Mouse (Mus musculus) embryonic facial prominence, embryonic 15.5 days (tissue): ENCODE results near the gene Stra6l. TPM values are rescaled to one million over a fixed set of nuclear protein-coding genes. Genes with fewer than 3 reads are reported as not detected.

Experiments used
- ATAC-seq: fragments of 200-750 bp; cut with Nextera tagmentation; 2 replicates; pipeline ENCODE4 v1.8.0; 2017; ENCODE audit warnings: low read depth, moderate TSS enrichment; ENCODE audit not compliant: insufficient number of reproducible peaks, low FRiP score, low TSS enrichment
- H3K27ac ChIP-seq: fragments of 300-500 bp; sonication (generic); replicated peaks from 2 replicates; pipeline ENCODE4 v1.5.1; 2015; ENCODE audit warnings: mild to moderate bottlenecking, inconsistent platforms
- H3K27me3 ChIP-seq: fragments of 300-500 bp; sonication (generic); 2 replicates; pipeline ENCODE4 v1.6.1; 2015; ENCODE audit warnings: inconsistent platforms
- H3K36me3 ChIP-seq: fragments of 300-500 bp; sonication (generic); 2 replicates; pipeline ENCODE4 v1.6.1; 2015; ENCODE audit warnings: mild to moderate bottlenecking, inconsistent platforms
- H3K4me1 ChIP-seq: fragments of 300-500 bp; sonication (generic); 2 replicates; pipeline ENCODE4 v1.6.1; 2015; ENCODE audit warnings: inconsistent platforms
- H3K4me2 ChIP-seq: fragments of 300-500 bp; sonication (generic); replicated peaks from 2 replicates; pipeline ENCODE4 v1.6.1; 2015; ENCODE audit warnings: mild to moderate bottlenecking, inconsistent platforms
- H3K4me3 ChIP-seq: fragments of 300-500 bp; sonication (generic); replicated peaks from 2 replicates; pipeline ENCODE4 v1.5.1; 2015; ENCODE audit warnings: mild to moderate bottlenecking, inconsistent platforms
- H3K9ac ChIP-seq: fragments of 300-500 bp; sonication (generic); 2 replicates; pipeline ENCODE4 v1.6.1; 2015; ENCODE audit warnings: inconsistent platforms
- H3K9me3 ChIP-seq: fragments of 300-500 bp; sonication (generic); replicated peaks from 2 replicates; pipeline ENCODE4 v1.6.1; 2016; ENCODE audit warnings: inconsistent platforms
- WGBS: fragments of 180-500 bp; shearing (Covaris S2); methylation state at CpG from one replicate; pipeline ENCODE4 v1.1.7; 2015; 5-methylcytosine and 5-hydroxymethylcytosine counted together
- polyA plus RNA-seq: library from polyadenylated mRNA; unstranded; fragments of >200 nt; fragmentation: Nextera tagmentation; extraction: Ambion mirVana; gene quantifications from 2 replicates; pipeline ENCODE4 v1.2.1, GENCODE M21; 2015

Gene Stra6l
- polyA plus RNA-seq, 1 experiment from 2014 or later = 0.23 TPM

DNA sequence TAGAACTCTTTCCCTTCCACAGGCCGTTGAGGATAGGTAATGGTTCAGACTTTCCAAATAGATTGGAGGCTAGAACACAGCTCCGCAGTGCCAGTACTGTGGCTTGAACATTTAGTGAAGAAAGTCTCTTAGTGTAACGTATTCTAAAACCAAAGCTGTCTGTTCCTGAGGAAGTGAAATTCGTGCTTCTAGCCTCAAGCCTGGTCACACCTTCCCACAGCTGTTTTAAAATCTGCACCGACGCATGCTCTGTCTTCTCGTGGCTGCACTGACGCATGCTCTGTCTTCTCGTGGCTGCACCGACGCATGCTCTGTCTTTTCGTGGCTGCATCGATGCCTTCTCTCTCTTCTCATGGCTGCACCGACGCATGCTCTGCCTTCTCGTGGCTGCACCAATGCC is 34.8 kb downstream of the Stra6l start:
- no peaks in the 10 kb centered on the region for H3K27me3 ChIP-seq
- H3K4me2 ChIP-seq = no peak overlapping the region
- H3K4me3 ChIP-seq = no peak overlapping the region
- no peak for ATAC-seq
- H3K27ac ChIP-seq = no peak overlapping the region
- 91% methylated on average over 16 of the region's 16 CpGs for WGBS
- no peaks in the 10 kb centered on the region for H3K4me1 ChIP-seq
- H3K36me3 ChIP-seq = no peaks in the 10 kb centered on the region
- H3K9ac ChIP-seq = no peak overlapping the region
- no peaks in the 10 kb centered on the region for H3K9me3 ChIP-seq

DNA sequence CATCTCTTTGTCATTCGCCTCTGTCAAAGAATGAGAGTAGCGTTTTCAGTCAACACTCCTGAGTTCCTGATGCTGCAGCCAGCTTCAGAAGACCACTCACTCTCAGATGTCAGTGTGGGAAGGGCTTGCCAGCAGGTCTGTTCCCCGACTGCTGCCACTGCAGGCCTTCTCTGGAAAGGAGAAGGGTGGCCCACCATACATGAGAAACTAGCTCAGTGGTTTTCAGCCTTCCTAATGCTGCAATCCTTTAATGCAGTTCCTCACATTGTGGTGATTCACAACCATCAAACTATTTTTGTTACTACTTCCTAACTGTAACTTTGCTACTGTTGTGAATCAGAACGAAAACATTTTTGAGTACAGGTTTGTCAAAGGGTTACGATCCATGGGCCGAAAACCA is 41.0 kb downstream of the Stra6l start:
- H3K27ac ChIP-seq = no peak overlapping the region
- no peaks in the 10 kb centered on the region for H3K36me3 ChIP-seq
- 61% methylated on average over 6 of the region's 6 CpGs for WGBS

DNA sequence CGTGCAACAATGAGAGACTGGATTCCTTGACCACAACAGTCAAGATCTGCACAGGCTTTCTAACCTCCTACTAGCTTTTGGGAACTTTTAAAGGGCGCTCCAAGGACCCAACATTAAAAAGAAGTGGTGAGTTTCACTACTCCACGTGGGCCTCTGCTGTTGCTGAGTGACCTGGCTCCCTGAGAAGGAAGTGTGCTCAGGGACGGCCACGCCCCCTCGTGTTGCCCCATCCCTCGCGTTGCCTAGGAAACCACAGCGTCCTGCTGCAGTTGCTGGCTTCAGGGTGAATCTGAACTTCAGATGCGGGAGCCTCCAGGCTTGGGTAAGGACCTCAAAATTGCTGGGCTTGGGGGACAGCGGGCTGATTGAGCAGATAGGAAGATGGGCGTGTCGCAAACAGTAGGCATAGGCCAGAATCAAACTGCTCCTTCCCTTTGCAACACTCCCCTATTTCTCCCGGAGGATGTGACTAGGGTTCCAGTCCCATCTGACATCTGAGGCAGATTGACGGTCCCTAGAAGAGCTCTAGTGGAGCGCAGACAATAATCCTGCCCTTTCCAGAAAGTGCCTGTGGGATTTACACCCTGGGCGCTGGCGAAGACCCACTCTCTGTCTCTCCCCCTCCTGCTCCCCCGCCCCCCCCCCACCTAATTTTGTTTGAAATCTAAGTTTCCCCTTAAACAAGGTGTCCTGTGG is 41.8 kb downstream of the Stra6l start, which contains the start of gene Ccdc180:
TSS of gene Ccdc180 (plus strand) at position 238 of the 696 bp plus-strand sequence.
- no peaks in the 10 kb centered on the region for H3K9me3 ChIP-seq
- no peak within 1 kb of the TSS for H3K9ac ChIP-seq
- peak within 1 kb of the TSS; percentile 29 for H3K4me2 ChIP-seq
- ATAC-seq = peak; percentile 39; the same call in 1 of the 2 replicates
- no peaks in the 10 kb centered on the region for H3K36me3 ChIP-seq
- 12% methylated on average over 19 of the region's 19 CpGs for WGBS
- peaks cover 7% of the 10 kb centered on the region for H3K4me1 ChIP-seq
- H3K27me3 ChIP-seq = no peaks in the 10 kb centered on the region
- H3K4me3 ChIP-seq = no peak within 1 kb of the TSS
- no peak within 1 kb of the TSS for H3K27ac ChIP-seq

More for the DNA sequence above, 41.0 kb downstream of the Stra6l start:
- peaks cover 7% of the 10 kb centered on the region for H3K4me1 ChIP-seq
- H3K4me3 ChIP-seq = no peak overlapping the region
- H3K9ac ChIP-seq = no peak overlapping the region
- no peaks in the 10 kb centered on the region for H3K27me3 ChIP-seq
- ATAC-seq = no peak
- no peak overlapping the region for H3K4me2 ChIP-seq
- H3K9me3 ChIP-seq = no peaks in the 10 kb centered on the region

DNA sequence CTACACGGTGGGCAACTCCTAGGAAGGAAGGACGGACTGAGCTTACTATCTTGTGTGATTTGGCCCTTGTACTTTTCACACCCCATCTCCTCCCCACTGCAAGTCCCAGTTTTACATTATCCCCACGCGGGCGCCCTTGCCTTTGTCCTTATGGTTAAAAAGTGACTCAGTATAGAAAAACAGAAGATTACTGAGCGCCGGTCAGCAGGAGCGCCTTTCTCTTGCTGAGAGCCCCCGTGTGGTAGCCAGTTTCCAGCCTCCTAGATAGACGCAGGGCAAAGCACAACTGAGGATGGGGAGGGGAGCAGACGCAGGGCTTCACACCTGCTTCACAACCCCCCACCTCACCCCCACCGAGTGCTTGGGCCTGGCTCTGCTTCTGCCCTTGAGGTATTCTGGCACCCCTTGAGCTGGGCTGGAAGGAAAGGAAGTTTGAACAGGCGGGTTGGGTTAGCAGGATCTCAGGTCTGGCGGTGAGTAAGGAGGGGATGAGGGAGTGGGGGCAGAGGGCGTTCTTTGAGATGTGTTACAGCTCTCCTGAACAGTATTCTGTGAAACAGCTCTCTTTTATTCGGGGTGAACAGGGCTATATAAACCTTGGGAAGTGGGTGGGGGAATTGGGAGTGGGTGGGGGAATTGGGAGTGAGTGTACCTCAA is 48.1 kb downstream of the Stra6l start:
- Histone ChIP-seq H3K4me1 (peaks cover 4% of the 10 kb centered on the region; the same call in 1 of the 2 replicates), H3K36me3 (no peaks in the 10 kb centered on the region), H3K9me3 (no peaks in the 10 kb centered on the region), H3K4me2 (no peak overlapping the region), H3K4me3 (no peak overlapping the region), H3K9ac (no peak overlapping the region), H3K27me3 (no peaks in the 10 kb centered on the region), H3K27ac (no peak overlapping the region)
- ATAC-seq = no peak
- 16% methylated on average over 16 of the region's 16 CpGs for WGBS

DNA sequence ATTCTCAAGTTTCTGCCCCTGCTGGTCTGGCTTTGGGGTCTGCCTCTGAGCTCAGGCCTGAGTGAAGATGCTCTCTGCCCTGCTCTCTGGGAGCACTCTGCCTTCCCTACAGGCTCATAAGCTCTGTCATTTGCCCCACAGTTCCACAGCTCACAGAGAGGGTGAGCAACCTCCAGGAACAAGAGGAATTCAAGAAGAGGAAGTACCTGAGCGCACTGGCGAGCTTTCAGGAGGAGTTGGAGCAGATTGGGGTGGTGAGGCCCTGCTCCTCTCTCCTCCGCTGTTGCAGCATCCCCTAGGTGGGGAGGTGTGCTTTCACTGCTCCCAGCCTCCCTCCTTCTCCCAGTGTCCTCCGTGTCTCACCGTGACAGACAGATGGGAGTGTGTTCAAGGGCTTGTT is 49.9 kb downstream of the Stra6l start:
- Histone ChIP-seq H3K4me2 (no peak overlapping the region), H3K27ac (no peak overlapping the region), H3K9ac (no peak overlapping the region), H3K36me3 (no peaks in the 10 kb centered on the region), H3K27me3 (no peaks in the 10 kb centered on the region), H3K4me3 (no peak overlapping the region), H3K9me3 (no peaks in the 10 kb centered on the region), H3K4me1 (peaks cover 4% of the 10 kb centered on the region; the same call in 1 of the 2 replicates)
- ATAC-seq = no peak
- 42% methylated on average over 5 of the region's 5 CpGs for WGBS

DNA sequence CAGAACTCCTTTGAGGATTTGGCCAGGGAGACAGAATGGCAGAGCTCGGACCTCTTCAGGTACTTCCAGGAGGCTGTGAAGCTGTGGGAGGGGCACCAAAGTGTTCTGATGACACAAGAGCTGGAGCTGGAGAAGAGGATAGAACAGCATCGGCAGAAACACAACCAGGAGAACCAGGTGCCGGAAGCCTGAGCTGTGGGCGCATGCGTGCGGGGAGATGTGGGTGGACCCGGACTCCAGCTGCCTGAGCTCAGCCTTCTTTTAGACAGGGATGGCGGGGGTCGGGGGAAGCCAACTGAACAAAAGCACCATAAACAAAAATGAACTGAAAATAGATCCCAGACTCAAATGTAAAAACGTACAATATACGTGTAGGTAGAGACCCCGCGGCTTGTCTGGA is 60.8 kb downstream of the Stra6l start:
- no peak overlapping the region for H3K4me3 ChIP-seq
- H3K27ac ChIP-seq = no peak overlapping the region
- H3K4me2 ChIP-seq = no peak overlapping the region
- H3K36me3 ChIP-seq = no peaks in the 10 kb centered on the region
- ATAC-seq = no peak
- no peaks in the 10 kb centered on the region for H3K4me1 ChIP-seq
- WGBS = 86% methylated on average over 13 of the region's 13 CpGs
- H3K27me3 ChIP-seq = no peaks in the 10 kb centered on the region
- no peak overlapping the region for H3K9ac ChIP-seq
- H3K9me3 ChIP-seq = no peaks in the 10 kb centered on the region

DNA sequence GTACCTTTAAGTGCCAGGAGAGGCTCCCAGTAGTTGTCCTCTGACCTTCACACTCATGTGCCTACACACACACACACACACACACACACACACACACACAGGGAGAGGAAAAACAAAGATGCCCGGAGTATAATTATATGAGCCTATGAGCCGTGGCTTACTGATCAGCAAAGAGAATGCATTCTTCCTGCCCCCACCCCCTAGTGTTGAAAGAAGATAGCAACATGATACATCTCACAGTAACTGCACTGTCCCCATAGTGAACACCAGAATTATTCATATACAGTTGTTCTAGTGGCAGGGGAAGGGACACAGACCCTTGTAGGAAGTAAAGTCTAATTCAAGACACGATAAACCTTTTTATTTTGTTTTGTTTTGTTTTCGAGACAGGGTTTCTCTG is 61.5 kb downstream of the Stra6l start:
- no peak overlapping the region for H3K4me2 ChIP-seq
- no peak overlapping the region for H3K4me3 ChIP-seq
- H3K9ac ChIP-seq = no peak overlapping the region
- ATAC-seq = no peak
- H3K27me3 ChIP-seq = no peaks in the 10 kb centered on the region
- 61% methylated on average over 4 of the region's 4 CpGs for WGBS
- H3K27ac ChIP-seq = no peak overlapping the region
- no peaks in the 10 kb centered on the region for H3K4me1 ChIP-seq
- H3K36me3 ChIP-seq = no peaks in the 10 kb centered on the region
- H3K9me3 ChIP-seq = no peaks in the 10 kb centered on the region

DNA sequence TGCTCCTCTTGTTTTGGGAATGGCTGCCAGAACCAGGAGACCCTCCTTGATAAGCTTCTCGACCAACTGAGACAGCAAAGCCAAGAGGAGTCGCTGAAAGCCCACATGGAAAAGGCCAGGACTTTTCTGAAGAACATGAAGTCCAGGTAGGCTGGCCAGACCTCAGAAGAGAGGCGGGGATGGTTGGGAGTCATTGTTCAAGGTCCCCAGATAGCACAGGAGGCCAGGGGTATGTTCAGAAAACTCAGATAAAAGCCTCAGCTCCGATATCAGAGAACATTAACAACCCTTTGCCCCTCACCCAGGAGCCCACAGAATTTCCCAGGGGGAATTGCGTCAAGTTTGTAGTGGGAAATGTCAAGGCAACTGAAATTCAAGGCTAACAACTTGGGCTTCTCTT is 62.8 kb downstream of the Stra6l start:
- Histone ChIP-seq H3K36me3 (no peaks in the 10 kb centered on the region), H3K27me3 (no peaks in the 10 kb centered on the region), H3K4me3 (no peak overlapping the region), H3K27ac (no peak overlapping the region), H3K4me1 (no peaks in the 10 kb centered on the region), H3K9ac (no peak overlapping the region), H3K4me2 (no peak overlapping the region), H3K9me3 (no peaks in the 10 kb centered on the region)
- WGBS = 74% methylated on average over 5 of the region's 5 CpGs
- no peak for ATAC-seq

DNA sequence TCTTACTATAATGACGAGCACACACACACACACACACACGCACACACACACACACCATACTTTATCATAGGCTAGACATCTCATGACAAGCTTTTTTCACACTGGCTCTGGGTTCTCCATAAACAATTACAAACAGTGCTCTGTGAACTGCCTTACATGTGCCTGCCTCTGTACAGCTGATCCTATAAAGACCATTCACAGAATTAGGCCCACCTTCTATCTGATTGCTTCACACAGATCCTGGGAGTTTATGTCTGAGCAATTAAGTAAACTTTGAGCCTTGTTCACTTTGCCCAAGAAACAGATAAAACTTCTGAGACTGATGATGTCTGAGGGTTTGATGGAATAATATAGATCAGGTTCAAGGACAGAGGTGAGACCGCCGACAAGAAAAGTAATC is 63.4 kb downstream of the Stra6l start:
- no peak for ATAC-seq
- H3K9ac ChIP-seq = no peak overlapping the region
- H3K27ac ChIP-seq = no peak overlapping the region
- 81% methylated on average over 4 of the region's 4 CpGs for WGBS
- no peak overlapping the region for H3K4me3 ChIP-seq
- H3K9me3 ChIP-seq = no peaks in the 10 kb centered on the region
- H3K4me1 ChIP-seq = no peaks in the 10 kb centered on the region
- no peaks in the 10 kb centered on the region for H3K36me3 ChIP-seq
- H3K27me3 ChIP-seq = no peaks in the 10 kb centered on the region
- no peak overlapping the region for H3K4me2 ChIP-seq

DNA sequence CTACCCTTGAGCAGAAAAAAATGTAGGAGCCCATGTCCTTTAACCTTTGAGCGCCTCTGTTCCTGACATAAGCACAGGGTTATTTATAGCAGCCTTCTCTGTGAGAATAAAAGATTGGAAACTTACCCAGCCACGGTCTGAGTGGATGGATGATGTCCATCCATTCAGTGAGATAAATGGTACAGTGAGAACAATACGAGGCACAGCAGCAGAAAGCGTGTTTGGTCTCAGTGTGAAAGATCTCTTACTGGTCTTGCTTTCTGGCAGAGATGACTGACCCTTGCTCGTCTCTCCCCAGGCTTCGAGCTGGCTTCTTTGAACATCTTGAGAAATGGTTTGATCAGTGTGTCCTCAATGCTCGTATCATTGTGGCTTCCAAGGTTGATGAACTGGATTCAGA is 68.6 kb downstream of the Stra6l start:
- H3K4me1 ChIP-seq = no peaks in the 10 kb centered on the region
- no peak for ATAC-seq
- H3K9ac ChIP-seq = no peak overlapping the region
- H3K27me3 ChIP-seq = no peaks in the 10 kb centered on the region
- no peaks in the 10 kb centered on the region for H3K9me3 ChIP-seq
- H3K27ac ChIP-seq = no peak overlapping the region
- no peaks in the 10 kb centered on the region for H3K36me3 ChIP-seq
- 79% methylated on average over 7 of the region's 7 CpGs for WGBS
- H3K4me2 ChIP-seq = no peak overlapping the region
- H3K4me3 ChIP-seq = no peak overlapping the region

DNA sequence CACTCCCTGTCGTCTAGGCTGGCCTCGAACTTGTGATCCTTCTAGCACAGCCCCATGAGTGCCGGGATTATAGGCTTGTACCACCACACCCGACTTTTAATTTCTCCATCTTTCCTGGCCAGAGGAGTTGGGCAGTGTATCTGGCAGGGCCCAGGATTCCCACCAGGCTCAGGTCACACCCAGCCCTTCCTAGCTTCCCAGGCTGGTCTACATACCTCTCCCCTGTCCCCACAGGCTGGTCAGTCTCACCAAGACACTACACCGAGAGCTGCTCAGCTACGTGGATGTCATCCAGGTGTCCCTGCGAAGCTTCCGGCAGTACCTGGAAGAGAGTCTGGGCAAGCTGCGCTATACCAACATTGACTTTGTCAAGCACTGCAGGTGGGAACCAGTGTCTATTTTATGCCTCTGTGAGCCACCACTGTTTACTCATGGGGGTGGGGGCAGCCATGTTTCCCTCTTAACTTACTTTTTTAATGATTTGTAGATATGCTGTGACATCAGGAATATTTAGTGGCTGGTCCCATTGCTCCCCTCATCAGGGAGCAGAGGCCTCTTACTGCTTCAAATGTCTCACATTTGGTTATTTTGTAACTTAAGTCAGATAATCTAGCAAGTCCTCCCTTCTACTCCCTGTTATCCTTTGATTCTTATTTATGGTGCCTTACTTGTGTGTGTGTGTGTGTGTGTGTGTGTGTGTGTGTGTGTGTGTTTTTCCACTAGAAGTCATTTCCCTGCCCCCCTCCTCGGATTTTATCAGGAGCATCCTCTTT is 73.4 kb downstream of the Stra6l start:
- no peaks in the 10 kb centered on the region for H3K4me1 ChIP-seq
- H3K9me3 ChIP-seq = no peaks in the 10 kb centered on the region
- no peak overlapping the region for H3K4me2 ChIP-seq
- H3K27ac ChIP-seq = no peak overlapping the region
- WGBS = 82% methylated on average over 10 of the region's 10 CpGs
- no peaks in the 10 kb centered on the region for H3K27me3 ChIP-seq
- H3K36me3 ChIP-seq = no peaks in the 10 kb centered on the region
- ATAC-seq = no peak
- no peak overlapping the region for H3K9ac ChIP-seq
- H3K4me3 ChIP-seq = no peak overlapping the region
